In genomic region chr2:44105198-44105555, GRCm38 (mm10) we compare ENCODE assay signal across 10 mouse cellular contexts.
DNase-seq lines count a peak whose midpoint lies in the region; ATAC-seq and TF ChIP-seq lines count a peak whose summit lies in the region.
"Had no signal": no experiment of that assay in that cellular context is flagged by ENCODE, and none has a peak within 500 bp of the region (broad histone marks: within the 10 kb centered on the region; RNA-seq: fewer than 3 reads in every experiment).

No protein-coding gene starts in this region.

- no peak overlapping the region for H3K4me3 ChIP-seq in spleen, adult 2 months (ENCODE audit: extremely low read depth, insufficient read depth, insufficient read length)
- no peak overlapping the region for H3K4me3 ChIP-seq in intestine, embryonic 15.5 days (replicated peaks)
- H3K4me3 ChIP-seq in stomach, embryonic 15.5 days (replicated peaks): no peak overlapping the region

- WGBS in spleen, adult 2 months: 91% methylated on average over 8 of the region's 8 CpGs
- 55% methylated on average over 8 of the region's 8 CpGs for WGBS in intestine, embryonic 15.5 days
- 51% methylated on average over 8 of the region's 8 CpGs for WGBS in stomach, embryonic 15.5 days

- no peak for TF ChIP-seq POLR2A in spleen, adult 2 months (IDR thresholded peaks at IDR 0.05; ENCODE audit: low read depth, low read length)

- peaks cover 1% of the 10 kb centered on the region; the same call in 1 of the 2 replicates for H3K36me3 ChIP-seq in spleen, adult 2 months (ENCODE audit: control insufficient read depth, insufficient read depth, low read length)
- no peaks in the 10 kb centered on the region for H3K36me3 ChIP-seq in intestine, embryonic 15.5 days
- no peaks in the 10 kb centered on the region for H3K36me3 ChIP-seq in stomach, embryonic 15.5 days

- peak; percentile 25; the same call in 1 of the 2 replicates for ATAC-seq in intestine, embryonic 15.5 days
- no peak for ATAC-seq in stomach, embryonic 15.5 days (ENCODE audit: insufficient read depth, low FRiP score, low read depth)

- H3K9me3 ChIP-seq in intestine, embryonic 15.5 days: no peaks in the 10 kb centered on the region
- H3K9me3 ChIP-seq in stomach, embryonic 15.5 days: no peaks in the 10 kb centered on the region

- peak; percentile 38 to 55 for DNase-seq in heart, adult 9 months (ENCODE audit: low spot score in 2 of 2)
- DNase-seq in heart, postnatal 4 days: no peak
- no peak for DNase-seq in spleen, adult 2 months (ENCODE audit: low read depth in 1 of 2, low spot score in 2 of 2)
- DNase-seq in spleen, postnatal 36 days (ENCODE audit: low spot score in 2 of 2): no peak
- no peak for DNase-seq in adrenal gland, postnatal 10 days
- no peak for DNase-seq in cerebellum, postnatal 10 days
- DNase-seq: cerebellum, adult 18-20 months; spleen, adult 18-20 months had no signal

- H3K9ac ChIP-seq in intestine, embryonic 15.5 days: no peak overlapping the region
- H3K9ac ChIP-seq in stomach, embryonic 15.5 days: no peak overlapping the region

- no peaks in the 10 kb centered on the region for H3K27me3 ChIP-seq in spleen, adult 2 months (ENCODE audit: control insufficient read depth, insufficient read depth, low read length)
- no peaks in the 10 kb centered on the region for H3K27me3 ChIP-seq in intestine, embryonic 15.5 days (replicated peaks)
- no peaks in the 10 kb centered on the region for H3K27me3 ChIP-seq in stomach, embryonic 15.5 days (replicated peaks)

- H3K27ac ChIP-seq in spleen, adult 2 months (ENCODE audit: insufficient read depth, low read length): peak overlapping the region; percentile 41; the same call in 1 of the 2 replicates
- peak overlapping the region; percentile 74 for H3K27ac ChIP-seq in intestine, embryonic 15.5 days
- H3K27ac ChIP-seq in stomach, embryonic 15.5 days: peak overlapping the region; percentile 95

- H3K4me2 ChIP-seq in intestine, embryonic 15.5 days (replicated peaks): 0 out of 2 replicates have a peak overlapping the region, but pooled peaks have one; percentile 14
- no peak overlapping the region for H3K4me2 ChIP-seq in stomach, embryonic 15.5 days

- no peak for TF ChIP-seq CTCF in spleen, adult 2 months (IDR thresholded peaks at IDR 0.05; ENCODE audit: extremely low read depth, insufficient read depth, insufficient read length, insufficient replicate concordance)

- H3K4me1 ChIP-seq in spleen, adult 2 months (ENCODE audit: control insufficient read depth, insufficient read depth, insufficient read length): no peaks in the 10 kb centered on the region
- peaks cover 8% of the 10 kb centered on the region; the same call in 1 of the 2 replicates for H3K4me1 ChIP-seq in intestine, embryonic 15.5 days (replicated peaks)
- H3K4me1 ChIP-seq in stomach, embryonic 15.5 days: 0 out of 2 replicates have a peak, but pooled peaks cover 3% of the 10 kb centered on the region

Comparison
In these comparisons a context has a peak if more than half of its experiments do, and no peak if none do; other contexts are left out.
1. DNase-seq: peak in heart, adult 9 months (2 of 2); none in heart, postnatal 4 days (single experiment), spleen, adult 2 months (0 of 2), spleen, postnatal 36 days (0 of 2), adrenal gland, postnatal 10 days (single experiment) and cerebellum, postnatal 10 days (0 of 2).
2. H3K27ac ChIP-seq: peak in every context shown above with its lines; median percentile 95 in stomach, embryonic 15.5 days; 74 in intestine, embryonic 15.5 days; 41 in spleen, adult 2 months.